Mouse (Mus musculus) embryonic facial prominence, embryonic 15.5 days (tissue): ENCODE data around the gene Pmpcb. TPM values are rescaled to one million over a fixed set of nuclear protein-coding genes. Genes with fewer than 3 reads are reported as not detected.

Experiments
- ATAC-seq: fragments of 200-750 bp; cut with Nextera tagmentation; 2 replicates; pipeline ENCODE4 v1.8.0; 2017; ENCODE audit warnings: low read depth, moderate TSS enrichment; ENCODE audit not compliant: insufficient number of reproducible peaks, low FRiP score, low TSS enrichment
- H3K27ac ChIP-seq: fragments of 300-500 bp; sonication (generic); replicated peaks from 2 replicates; pipeline ENCODE4 v1.5.1; 2015; ENCODE audit warnings: mild to moderate bottlenecking, inconsistent platforms
- H3K27me3 ChIP-seq: fragments of 300-500 bp; sonication (generic); 2 replicates; pipeline ENCODE4 v1.6.1; 2015; ENCODE audit warnings: inconsistent platforms
- H3K36me3 ChIP-seq: fragments of 300-500 bp; sonication (generic); 2 replicates; pipeline ENCODE4 v1.6.1; 2015; ENCODE audit warnings: mild to moderate bottlenecking, inconsistent platforms
- H3K4me1 ChIP-seq: fragments of 300-500 bp; sonication (generic); 2 replicates; pipeline ENCODE4 v1.6.1; 2015; ENCODE audit warnings: inconsistent platforms
- H3K4me2 ChIP-seq: fragments of 300-500 bp; sonication (generic); replicated peaks from 2 replicates; pipeline ENCODE4 v1.6.1; 2015; ENCODE audit warnings: mild to moderate bottlenecking, inconsistent platforms
- H3K4me3 ChIP-seq: fragments of 300-500 bp; sonication (generic); replicated peaks from 2 replicates; pipeline ENCODE4 v1.5.1; 2015; ENCODE audit warnings: mild to moderate bottlenecking, inconsistent platforms
- H3K9ac ChIP-seq: fragments of 300-500 bp; sonication (generic); 2 replicates; pipeline ENCODE4 v1.6.1; 2015; ENCODE audit warnings: inconsistent platforms
- H3K9me3 ChIP-seq: fragments of 300-500 bp; sonication (generic); replicated peaks from 2 replicates; pipeline ENCODE4 v1.6.1; 2016; ENCODE audit warnings: inconsistent platforms
- WGBS: fragments of 180-500 bp; shearing (Covaris S2); methylation state at CpG from one replicate; pipeline ENCODE4 v1.1.7; 2015; 5-methylcytosine and 5-hydroxymethylcytosine counted together
- polyA plus RNA-seq: library from polyadenylated mRNA; unstranded; fragments of >200 nt; fragmentation: Nextera tagmentation; extraction: Ambion mirVana; gene quantifications from 2 replicates; pipeline ENCODE4 v1.2.1, GENCODE M21; 2015

Pmpcb gene
- polyA plus RNA-seq, 1 experiment from 2014 or later: 72.2 TPM

DNA sequence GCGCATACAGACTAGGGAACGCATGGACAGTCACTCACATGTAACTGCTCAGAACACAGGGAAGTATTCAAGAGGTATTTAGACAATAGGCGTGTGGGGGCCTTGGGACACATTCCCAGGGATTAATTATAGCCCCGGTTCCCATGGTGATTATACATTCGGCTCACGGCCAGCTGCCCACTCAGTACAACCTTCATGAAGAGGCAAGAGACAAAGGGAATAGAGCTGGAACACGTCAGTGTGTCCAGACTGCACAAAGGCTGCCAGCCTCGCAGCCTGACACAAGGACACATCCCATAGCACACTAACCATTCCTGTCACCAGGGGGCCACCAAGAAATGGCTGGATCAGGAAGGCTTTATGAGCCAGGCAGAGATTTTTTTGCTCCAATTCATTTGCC lies 4.0 kb upstream of the Pmpcb start:
- H3K4me1 ChIP-seq: peaks cover 9% of the 10 kb centered on the region
- WGBS: 27% methylated on average over 8 of the region's 8 CpGs
- no peak overlapping the region for H3K9ac ChIP-seq
- H3K4me3 ChIP-seq: no peak overlapping the region
- 0 out of 2 replicates have a peak overlapping the region, but pooled peaks have one; percentile 4 for H3K4me2 ChIP-seq
- peak; percentile 73 for ATAC-seq
- H3K27me3 ChIP-seq: no peaks in the 10 kb centered on the region
- H3K27ac ChIP-seq: peak overlapping the region; percentile 36; the same call in 1 of the 2 replicates
- no peaks in the 10 kb centered on the region for H3K36me3 ChIP-seq
- no peaks in the 10 kb centered on the region for H3K9me3 ChIP-seq

DNA sequence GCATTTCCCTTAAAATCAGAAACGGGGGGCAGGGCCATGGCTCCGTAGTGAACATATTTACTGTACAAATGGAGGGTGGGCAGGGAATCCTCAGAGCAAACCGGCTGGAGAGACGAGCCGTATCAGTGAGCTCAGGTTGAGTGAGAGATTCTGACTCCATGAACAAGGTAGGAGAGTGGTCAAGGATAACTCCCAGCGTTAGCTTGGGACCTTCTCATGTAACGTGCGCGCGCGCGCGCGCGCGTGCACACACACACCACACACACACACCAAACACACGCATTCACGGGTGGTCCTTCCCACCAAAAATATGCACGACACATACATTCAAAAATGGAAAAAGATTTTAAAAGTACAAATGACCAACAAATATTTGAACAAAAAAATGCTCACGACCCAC lies 1.8 kb upstream of the Pmpcb start:
- WGBS: 75% methylated on average over 20 of the region's 20 CpGs
- Histone ChIP-seq H3K4me1 (peaks cover 16% of the 10 kb centered on the region), H3K36me3 (peaks cover 11% of the 10 kb centered on the region), H3K9ac (no peak overlapping the region), H3K9me3 (no peaks in the 10 kb centered on the region), H3K27ac (no peak overlapping the region), H3K27me3 (no peaks in the 10 kb centered on the region), H3K4me3 (peak overlapping the region; percentile 18), H3K4me2 (peak overlapping the region; percentile 11; the same call in 1 of the 2 replicates)
- no peak for ATAC-seq

DNA sequence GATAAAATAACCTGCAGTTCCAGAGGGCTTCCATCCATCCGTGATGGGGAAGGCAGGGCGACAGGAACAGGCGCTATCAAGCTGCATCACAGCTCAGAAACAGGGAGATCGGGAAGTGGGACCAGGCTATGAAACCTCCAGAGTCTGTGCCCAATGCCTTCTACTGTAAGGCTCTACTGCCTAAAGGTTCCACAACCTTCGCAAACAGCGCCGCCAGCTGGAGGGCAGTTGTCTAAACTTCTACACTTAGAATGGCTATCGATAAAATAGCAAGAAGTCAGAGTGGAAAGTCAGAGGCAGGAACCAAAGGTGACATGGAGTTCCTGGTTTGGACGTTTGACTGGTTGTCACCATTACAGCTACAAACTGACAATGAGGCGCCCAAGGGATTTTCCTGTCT lies 1.4 kb upstream of the Pmpcb start:
- H3K9me3 ChIP-seq: no peaks in the 10 kb centered on the region
- H3K9ac ChIP-seq: no peak overlapping the region
- no peak for ATAC-seq
- H3K4me3 ChIP-seq: peak overlapping the region; percentile 18
- peak overlapping the region; percentile 11; the same call in 1 of the 2 replicates for H3K4me2 ChIP-seq
- WGBS: 26% methylated on average over 10 of the region's 10 CpGs
- no peak overlapping the region for H3K27ac ChIP-seq
- H3K27me3 ChIP-seq: no peaks in the 10 kb centered on the region
- H3K4me1 ChIP-seq: peaks cover 16% of the 10 kb centered on the region
- peaks cover 14% of the 10 kb centered on the region for H3K36me3 ChIP-seq

DNA sequence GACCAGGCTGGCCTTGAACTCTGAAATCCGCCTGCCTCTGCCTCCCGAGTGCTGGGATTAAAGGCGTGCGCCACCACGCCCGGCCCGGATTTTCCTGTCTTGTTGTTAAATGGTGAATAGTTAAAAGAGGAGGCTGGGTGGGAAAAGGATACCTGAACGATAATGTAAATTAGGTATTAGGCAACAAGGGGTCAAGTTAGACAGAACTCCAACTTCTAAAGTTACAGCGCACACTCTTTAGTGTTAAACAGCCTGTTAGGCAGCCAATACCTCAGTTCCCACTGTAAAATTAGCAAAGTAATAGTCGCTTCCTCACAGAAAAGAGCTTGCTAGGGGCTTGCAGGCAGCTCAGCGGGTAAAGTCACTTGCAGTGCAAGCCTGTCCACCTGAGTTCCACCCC lies 895 bp upstream of the Pmpcb start:
- no peak overlapping the region for H3K27ac ChIP-seq
- WGBS: 85% methylated on average over 11 of the region's 11 CpGs
- no peak for ATAC-seq
- H3K9me3 ChIP-seq: no peaks in the 10 kb centered on the region
- no peak overlapping the region for H3K9ac ChIP-seq
- peaks cover 15% of the 10 kb centered on the region for H3K36me3 ChIP-seq
- no peak overlapping the region for H3K4me3 ChIP-seq
- no peak overlapping the region for H3K4me2 ChIP-seq
- no peaks in the 10 kb centered on the region for H3K27me3 ChIP-seq
- peaks cover 16% of the 10 kb centered on the region for H3K4me1 ChIP-seq

DNA sequence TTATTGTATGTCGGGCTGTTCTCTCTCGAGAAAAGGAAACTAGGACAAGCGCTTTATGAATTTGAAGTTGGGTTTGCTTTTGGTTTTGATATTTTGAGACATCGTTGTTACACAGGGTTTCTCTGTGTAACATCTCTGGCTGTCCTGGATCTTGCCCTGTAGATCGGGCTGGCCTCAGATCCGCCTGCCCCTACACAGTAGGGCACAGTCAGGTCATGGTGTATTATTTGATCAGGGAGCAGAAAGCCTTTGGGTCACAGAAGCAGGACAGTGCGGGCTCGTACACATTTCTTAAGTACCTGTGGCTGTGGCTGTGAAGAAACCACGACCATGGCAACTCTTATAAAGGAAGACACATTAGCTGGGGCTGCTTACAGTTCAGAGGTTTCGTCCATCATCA lies 679 bp downstream of the Pmpcb start:
- Histone ChIP-seq H3K36me3 (peaks cover 30% of the 10 kb centered on the region), H3K27ac (peak overlapping the region; percentile 84), H3K4me1 (peaks cover 15% of the 10 kb centered on the region), H3K9me3 (no peaks in the 10 kb centered on the region), H3K4me3 (peak overlapping the region; percentile 98), H3K9ac (peak overlapping the region; percentile 93), H3K27me3 (no peaks in the 10 kb centered on the region), H3K4me2 (peak overlapping the region; percentile 71)
- WGBS: 17% methylated on average over 10 of the region's 10 CpGs
- ATAC-seq: no peak

DNA sequence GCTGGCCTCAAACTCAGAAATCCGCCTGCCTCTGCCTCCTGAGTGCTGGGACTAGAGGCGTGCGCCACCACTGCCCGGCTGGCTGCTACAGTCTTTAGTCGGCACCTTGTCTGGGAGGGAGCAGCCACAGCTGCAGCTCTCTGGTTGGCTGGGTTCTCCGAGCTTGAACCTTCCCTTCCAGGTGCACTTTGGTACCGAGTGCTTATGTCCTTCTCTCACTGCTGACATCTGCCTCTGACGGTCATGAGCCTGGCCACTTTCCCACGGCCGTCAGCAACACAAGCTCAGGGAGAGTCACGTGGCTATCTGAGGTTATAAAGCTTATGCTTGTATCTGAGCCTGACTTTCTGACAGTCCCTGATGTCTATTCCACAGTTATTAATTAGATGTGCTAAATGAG lies 2.2 kb downstream of the Pmpcb start:
- H3K36me3 ChIP-seq: peaks cover 43% of the 10 kb centered on the region
- WGBS: 85% methylated on average over 11 of the region's 11 CpGs
- H3K4me1 ChIP-seq: peaks cover 11% of the 10 kb centered on the region
- ATAC-seq: no peak
- no peak overlapping the region for H3K27ac ChIP-seq
- no peak overlapping the region for H3K4me2 ChIP-seq
- no peaks in the 10 kb centered on the region for H3K27me3 ChIP-seq
- H3K9me3 ChIP-seq: no peaks in the 10 kb centered on the region
- no peak overlapping the region for H3K9ac ChIP-seq
- H3K4me3 ChIP-seq: no peak overlapping the region

DNA sequence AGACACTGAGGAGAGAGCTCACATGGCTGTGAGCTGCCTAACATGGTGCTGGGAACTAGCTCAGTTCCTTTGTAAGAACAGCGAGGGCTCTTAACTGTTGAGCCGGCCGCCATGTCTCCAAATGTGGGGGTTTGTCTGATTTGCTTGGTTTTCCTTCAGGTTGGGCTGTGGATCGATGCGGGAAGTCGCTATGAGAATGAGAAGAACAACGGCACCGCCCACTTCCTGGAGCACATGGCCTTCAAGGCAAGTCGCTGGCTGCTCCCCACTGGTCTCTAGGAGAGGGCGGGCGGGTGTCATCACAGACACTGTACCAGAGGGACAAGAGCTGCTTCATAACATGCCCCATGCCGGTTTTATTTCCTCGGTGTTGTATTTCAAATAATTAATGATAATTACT lies 2.9 kb downstream of the Pmpcb start:
- WGBS: 87% methylated on average over 13 of the region's 13 CpGs

DNA sequence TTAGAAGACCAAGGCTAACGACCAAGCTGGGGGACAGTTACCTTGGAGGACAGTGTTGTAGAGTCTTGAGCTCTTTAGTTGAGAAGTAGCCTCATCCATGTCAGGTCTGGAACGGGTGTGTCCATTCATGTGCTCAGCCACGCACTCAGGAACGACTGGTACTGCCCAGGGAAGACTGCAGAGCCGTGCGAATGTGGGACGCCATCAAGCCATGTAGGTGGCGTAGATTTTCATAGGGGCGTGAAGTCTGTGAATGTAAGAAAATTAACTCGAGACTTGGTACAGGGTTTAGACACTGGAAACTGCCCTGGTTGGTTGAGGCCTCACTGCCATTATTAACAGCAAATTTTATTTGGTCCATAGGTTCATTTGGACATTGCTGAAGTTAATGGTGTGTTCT lies 6.7 kb downstream of the Pmpcb start:
- no peak overlapping the region for H3K4me3 ChIP-seq
- H3K4me2 ChIP-seq: no peak overlapping the region
- H3K36me3 ChIP-seq: peaks cover 85% of the 10 kb centered on the region
- no peak overlapping the region for H3K9ac ChIP-seq
- ATAC-seq: no peak
- 92% methylated on average over 10 of the region's 10 CpGs for WGBS
- H3K27me3 ChIP-seq: no peaks in the 10 kb centered on the region
- H3K9me3 ChIP-seq: no peaks in the 10 kb centered on the region
- H3K27ac ChIP-seq: no peak overlapping the region
- H3K4me1 ChIP-seq: no peaks in the 10 kb centered on the region

More for the DNA sequence above, 2.9 kb downstream of the Pmpcb start:
- H3K4me2 ChIP-seq: no peak overlapping the region
- no peak for ATAC-seq
- H3K9me3 ChIP-seq: no peaks in the 10 kb centered on the region
- no peak overlapping the region for H3K4me3 ChIP-seq
- no peak overlapping the region for H3K9ac ChIP-seq
- H3K27me3 ChIP-seq: no peaks in the 10 kb centered on the region
- peaks cover 11% of the 10 kb centered on the region for H3K4me1 ChIP-seq
- no peak overlapping the region for H3K27ac ChIP-seq
- peaks cover 50% of the 10 kb centered on the region for H3K36me3 ChIP-seq

DNA sequence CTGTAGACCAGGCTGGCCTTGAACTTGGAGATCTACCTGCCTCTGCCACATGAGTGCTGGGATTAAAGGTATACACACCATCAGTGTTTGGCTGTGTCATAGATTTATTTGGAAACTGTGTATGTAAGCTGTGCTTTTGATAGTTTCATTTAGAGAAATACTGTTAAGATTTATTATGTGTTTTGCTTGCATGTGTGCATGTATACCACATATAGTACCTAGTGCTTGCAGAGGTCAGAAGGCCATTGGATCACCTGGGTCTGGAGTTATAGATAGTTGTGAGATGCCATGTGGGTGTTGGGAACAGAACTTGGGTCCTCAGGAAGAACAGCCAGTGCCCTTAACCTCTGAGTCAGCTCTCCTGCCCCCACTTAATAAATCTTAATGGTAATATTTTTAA lies 7.7 kb downstream of the Pmpcb start:
- no peak overlapping the region for H3K4me3 ChIP-seq
- no peak overlapping the region for H3K27ac ChIP-seq
- no peak overlapping the region for H3K9ac ChIP-seq
- H3K27me3 ChIP-seq: no peaks in the 10 kb centered on the region
- no peak for ATAC-seq
- H3K4me2 ChIP-seq: no peak overlapping the region
- peaks cover 88% of the 10 kb centered on the region for H3K36me3 ChIP-seq
- H3K9me3 ChIP-seq: no peaks in the 10 kb centered on the region
- no peaks in the 10 kb centered on the region for H3K4me1 ChIP-seq

DNA sequence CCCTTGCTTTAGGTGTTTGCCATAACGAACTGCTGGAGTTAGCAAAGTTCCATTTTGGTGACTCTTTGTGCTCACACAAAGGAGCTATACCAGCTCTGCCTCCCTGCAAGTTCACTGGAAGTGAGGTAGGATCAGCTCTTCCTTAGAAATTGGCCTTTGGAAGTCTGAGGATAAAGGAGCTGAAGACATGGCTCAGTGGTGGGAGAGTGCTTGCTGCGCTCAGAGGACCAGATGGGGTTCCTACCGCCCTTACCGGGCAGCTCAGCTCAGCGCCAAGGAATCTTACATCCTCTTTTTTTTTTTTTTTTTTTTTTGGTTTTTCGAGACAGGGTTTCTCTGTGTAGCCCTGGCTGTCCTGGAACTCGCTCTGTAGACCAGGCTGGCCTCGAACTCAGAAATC lies 9.0 kb downstream of the Pmpcb start:
- no peak overlapping the region for H3K4me3 ChIP-seq
- no peaks in the 10 kb centered on the region for H3K4me1 ChIP-seq
- H3K36me3 ChIP-seq: peaks cover 93% of the 10 kb centered on the region
- no peak for ATAC-seq
- H3K4me2 ChIP-seq: no peak overlapping the region
- H3K9me3 ChIP-seq: no peaks in the 10 kb centered on the region
- no peaks in the 10 kb centered on the region for H3K27me3 ChIP-seq
- 91% methylated on average over 7 of the region's 8 CpGs for WGBS
- no peak overlapping the region for H3K27ac ChIP-seq
- H3K9ac ChIP-seq: no peak overlapping the region

DNA sequence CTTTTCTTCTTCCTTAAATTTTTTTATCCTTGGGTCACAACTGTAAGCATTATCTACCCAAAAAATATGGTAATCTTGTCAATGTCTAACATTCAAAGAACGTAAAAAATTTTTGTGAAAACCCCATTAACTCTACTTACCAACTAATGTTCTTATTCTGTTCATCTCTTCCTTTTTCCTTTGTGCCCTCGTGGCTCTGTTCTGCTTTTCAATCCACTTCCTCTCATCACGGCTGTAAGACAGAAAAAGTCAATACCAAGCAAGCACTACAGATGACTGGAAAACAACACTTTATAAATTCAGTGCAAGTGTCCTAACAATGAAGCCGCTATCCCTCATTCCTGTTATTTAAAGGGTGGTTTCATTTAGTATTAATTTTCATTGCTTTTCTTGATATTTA lies 31.6 kb downstream of the Pmpcb start:
- H3K27ac ChIP-seq: no peak overlapping the region
- ATAC-seq: no peak
- no peak overlapping the region for H3K4me3 ChIP-seq
- H3K9ac ChIP-seq: no peak overlapping the region
- H3K4me1 ChIP-seq: no peaks in the 10 kb centered on the region
- H3K4me2 ChIP-seq: no peak overlapping the region
- H3K36me3 ChIP-seq: peaks cover 57% of the 10 kb centered on the region
- 89% methylated on average over 4 of the region's 4 CpGs for WGBS
- no peaks in the 10 kb centered on the region for H3K9me3 ChIP-seq
- no peaks in the 10 kb centered on the region for H3K27me3 ChIP-seq

DNA sequence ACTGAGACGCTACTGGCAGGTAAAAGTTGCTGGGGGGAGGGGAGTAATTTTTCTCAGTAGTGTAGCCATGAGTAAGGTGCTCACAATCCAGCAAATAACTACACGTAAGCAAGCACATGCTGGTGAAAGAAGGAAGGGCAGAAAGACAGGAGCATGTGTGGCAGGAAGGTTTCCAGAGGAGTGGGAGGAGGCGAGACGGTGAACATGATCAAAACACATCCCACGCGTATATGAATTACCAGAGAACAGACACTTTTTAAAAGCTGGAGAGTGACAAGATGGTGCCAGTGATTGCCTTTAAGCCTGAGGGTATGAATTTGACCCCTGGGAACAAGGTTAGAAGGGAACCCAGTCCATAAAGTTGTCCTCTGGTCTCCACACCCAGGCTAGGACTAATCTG lies 32.9 kb downstream of the Pmpcb start:
- no peak overlapping the region for H3K4me2 ChIP-seq
- no peaks in the 10 kb centered on the region for H3K9me3 ChIP-seq
- no peak overlapping the region for H3K9ac ChIP-seq
- no peaks in the 10 kb centered on the region for H3K4me1 ChIP-seq
- no peak overlapping the region for H3K27ac ChIP-seq
- H3K27me3 ChIP-seq: no peaks in the 10 kb centered on the region
- WGBS: 89% methylated on average over 6 of the region's 6 CpGs
- no peak overlapping the region for H3K4me3 ChIP-seq
- ATAC-seq: no peak
- H3K36me3 ChIP-seq: peaks cover 53% of the 10 kb centered on the region
